In genomic region chr8:13678182-13678581, GRCm38 (mm10) we compare ENCODE assay signal across 8 mouse cellular contexts. TPM values are rescaled to one million over a fixed set of nuclear protein-coding genes. Genes with fewer than 3 reads are reported as not detected.
DNase-seq lines count a peak whose midpoint lies in the region; ATAC-seq lines count a peak whose summit lies in the region.

No protein-coding gene starts in this region.

- H3K4me1 ChIP-seq in kidney, embryonic 15.5 days = peaks cover 32% of the 10 kb centered on the region
- peaks cover 18% of the 10 kb centered on the region for H3K4me1 ChIP-seq in intestine, embryonic 15.5 days (replicated peaks)

- WGBS in kidney, embryonic 15.5 days = 41% methylated on average over 8 of the region's 8 CpGs
- WGBS in intestine, embryonic 15.5 days = 44% methylated on average over 8 of the region's 8 CpGs

- DNase-seq in kidney, postnatal 14 days = no peak
- peak; percentile 56 to 67 for DNase-seq in natural killer cell, adult 2 months (ENCODE audit: low spot score in 2 of 2)
- no peak for DNase-seq in gastrocnemius, postnatal 36 days

- no peak for ATAC-seq in kidney, embryonic 15.5 days (replicated peaks; ENCODE audit: low FRiP score)
- peak; percentile 16; the same call in 1 of the 2 replicates for ATAC-seq in common myeloid progenitor, adult 5-6 weeks (replicated peaks; ENCODE audit: low read depth, poor library complexity, severe bottlenecking)
- no peak for ATAC-seq in intestine, embryonic 15.5 days
- no peak for ATAC-seq in megakaryocyte progenitor cell, adult 5-6 weeks (replicated peaks; ENCODE audit: poor library complexity)
- no peak for ATAC-seq in erythroid progenitor cell, adult 5-6 weeks (replicated peaks; ENCODE audit: low FRiP score, poor library complexity, severe bottlenecking)

- intact Hi-C loops in gastrocnemius, postnatal 36 days (cut with DNase I) = loop anchor here (5.0 kb wide), 1 partner anchor 76 kb away; no protein-coding TSS in a partner anchor

- 0 out of 2 replicates have a peak overlapping the region, but pooled peaks have one; percentile 24 for H3K9ac ChIP-seq in kidney, embryonic 15.5 days
- 0 out of 2 replicates have a peak overlapping the region, but pooled peaks have one; percentile 28 for H3K9ac ChIP-seq in intestine, embryonic 15.5 days

- H3K4me2 ChIP-seq in kidney, embryonic 15.5 days = peak overlapping the region; percentile 97
- H3K4me2 ChIP-seq in intestine, embryonic 15.5 days (replicated peaks) = peak overlapping the region; percentile 91

- no peaks in the 10 kb centered on the region for H3K9me3 ChIP-seq in kidney, embryonic 15.5 days (replicated peaks)
- H3K9me3 ChIP-seq in intestine, embryonic 15.5 days = no peaks in the 10 kb centered on the region

- H3K4me3 ChIP-seq in kidney, embryonic 15.5 days (replicated peaks) = peak overlapping the region; percentile 81
- peak overlapping the region; percentile 81 for H3K4me3 ChIP-seq in intestine, embryonic 15.5 days (replicated peaks)

- H3K27me3 ChIP-seq in kidney, embryonic 15.5 days = peaks cover 20% of the 10 kb centered on the region; the same call in 1 of the 2 replicates
- no peaks in the 10 kb centered on the region for H3K27me3 ChIP-seq in intestine, embryonic 15.5 days (replicated peaks)

- H3K27ac ChIP-seq in kidney, embryonic 15.5 days = no peak overlapping the region
- no peak overlapping the region for H3K27ac ChIP-seq in intestine, embryonic 15.5 days

- H3K36me3 ChIP-seq in kidney, embryonic 15.5 days = no peaks in the 10 kb centered on the region
- no peaks in the 10 kb centered on the region for H3K36me3 ChIP-seq in intestine, embryonic 15.5 days

RNA-seq across cellular contexts. Expression of gene Rasa3, which starts 0.8 kb away (rescaled TPM):
- 23.2 and 23.5 TPM in 2 replicates for polyA plus RNA-seq in kidney, embryonic 15.5 days (2015; fragmentation: Nextera tagmentation; extraction: Ambion mirVana)
- 55.0 and 96.1 TPM in 2 replicates for total RNA-seq in common myeloid progenitor, adult 5-6 weeks (2017)
- polyA plus RNA-seq in intestine, embryonic 15.5 days (2015; fragmentation: Nextera tagmentation; extraction: Ambion mirVana) = 19.1 and 22.2 TPM in 2 replicates
- 10 to 100 TPM in 1 of 2 experiments, 1 to 10 TPM in 1; 7.5 to 11.8 TPM for total RNA-seq in gastrocnemius, postnatal 36 days (2021)
- total RNA-seq in megakaryocyte progenitor cell, adult 5-6 weeks (2015) = 24.1 and 36.8 TPM in 2 replicates
- 49.3 and 51.3 TPM in 2 replicates for total RNA-seq in megakaryocyte progenitor cell, adult 5-6 weeks (2017)
- total RNA-seq in erythroid progenitor cell, adult 5-6 weeks (2015; ENCODE audit: low replicate concordance) = 6.5 and 9.6 TPM in 2 replicates
- 12.2 and 13.4 TPM in 2 replicates for total RNA-seq in erythroid progenitor cell, adult 5-6 weeks (2017; ENCODE audit: low replicate concordance)

RNA-seq across cellular contexts. Expression of gene Cfap97d2, which starts 27.5 kb away (rescaled TPM):
- polyA plus RNA-seq in kidney, embryonic 15.5 days (2015; fragmentation: Nextera tagmentation; extraction: Ambion mirVana) = 0.05 TPM in 1 of 2 replicates, not detected in the other
- total RNA-seq in common myeloid progenitor, adult 5-6 weeks (2017) = not detected in 2 replicates
- 0.10 TPM in 1 of 2 replicates, not detected in the other for polyA plus RNA-seq in intestine, embryonic 15.5 days (2015; fragmentation: Nextera tagmentation; extraction: Ambion mirVana)
- total RNA-seq in gastrocnemius, postnatal 36 days (2021) = not detected
- not detected in 2 replicates for total RNA-seq in megakaryocyte progenitor cell, adult 5-6 weeks (2015)
- total RNA-seq in megakaryocyte progenitor cell, adult 5-6 weeks (2017) = not detected in 2 replicates
- not detected in 2 replicates for total RNA-seq in erythroid progenitor cell, adult 5-6 weeks (2015; ENCODE audit: low replicate concordance)
- not detected in 2 replicates for total RNA-seq in erythroid progenitor cell, adult 5-6 weeks (2017; ENCODE audit: low replicate concordance)

Comparison
In these comparisons a context has a peak if more than half of its experiments do, and no peak if none do; other contexts are left out.
1. DNase-seq: peak in natural killer cell, adult 2 months (2 of 2); none in kidney, postnatal 14 days (single experiment) and gastrocnemius, postnatal 36 days (0 of 2).